Mouse (Mus musculus) common myeloid progenitor, adult 5-6 weeks (primary cell): ENCODE data around the gene Rbm48. TPM values are rescaled to one million over a fixed set of nuclear protein-coding genes. Genes with fewer than 3 reads are reported as not detected.
A peak's percentile ranks its signal among the peaks of the same experiment; 100 is the strongest.
"Not testable (repeated sequence)": the region's sequence is repeated elsewhere in the genome, so short reads cannot be mapped to it uniquely, and the experiment has no call there.

Experiments
- ATAC-seq: replicated peaks from 2 replicates; pipeline ENCODE4 v1.8.0; 2016; ENCODE audit warnings: low read depth, mild to moderate bottlenecking, moderate TSS enrichment, inconsistent platforms; ENCODE audit not compliant: poor library complexity, severe bottlenecking
- total RNA-seq: library from RNA; stranded (forward); fragments of 200-1000, 187-1606 nt; gene quantifications from 2 replicates; pipeline ENCODE4 v1.2.3, GENCODE M21; 2017

Rbm48 gene
- 37.9 and 38.6 TPM in 2 replicates for total RNA-seq

- ATAC-seq, result peak; percentile 82
Observed at GRCm38 (mm10) chr5:3596399-3596766, at the start of gene Rbm48. Gene Rbm48 (minus strand): TSS chr5:3596585.

GRCm38 (mm10) chr5:3645326-3645725, 48.9 kb upstream of the Rbm48 start:
- ATAC-seq, result no peak

- ATAC-seq, result no peak
Observed at GRCm38 (mm10) chr5:3644621-3645020, 48.2 kb upstream of the Rbm48 start.

- ATAC-seq, result no peak
Observed at GRCm38 (mm10) chr5:3635286-3635685, 38.9 kb upstream of the Rbm48 start.

GRCm38 (mm10) chr5:3633951-3634350, 37.6 kb upstream of the Rbm48 start:
- 0 out of 2 replicates have a peak, but pooled peaks have one; percentile 42 for ATAC-seq

- ATAC-seq, result no peak
Observed at GRCm38 (mm10) chr5:3633315-3633714, 36.9 kb upstream of the Rbm48 start.

GRCm38 (mm10) chr5:3632285-3632684, 35.9 kb upstream of the Rbm48 start:
- ATAC-seq, result no peak

DNA sequence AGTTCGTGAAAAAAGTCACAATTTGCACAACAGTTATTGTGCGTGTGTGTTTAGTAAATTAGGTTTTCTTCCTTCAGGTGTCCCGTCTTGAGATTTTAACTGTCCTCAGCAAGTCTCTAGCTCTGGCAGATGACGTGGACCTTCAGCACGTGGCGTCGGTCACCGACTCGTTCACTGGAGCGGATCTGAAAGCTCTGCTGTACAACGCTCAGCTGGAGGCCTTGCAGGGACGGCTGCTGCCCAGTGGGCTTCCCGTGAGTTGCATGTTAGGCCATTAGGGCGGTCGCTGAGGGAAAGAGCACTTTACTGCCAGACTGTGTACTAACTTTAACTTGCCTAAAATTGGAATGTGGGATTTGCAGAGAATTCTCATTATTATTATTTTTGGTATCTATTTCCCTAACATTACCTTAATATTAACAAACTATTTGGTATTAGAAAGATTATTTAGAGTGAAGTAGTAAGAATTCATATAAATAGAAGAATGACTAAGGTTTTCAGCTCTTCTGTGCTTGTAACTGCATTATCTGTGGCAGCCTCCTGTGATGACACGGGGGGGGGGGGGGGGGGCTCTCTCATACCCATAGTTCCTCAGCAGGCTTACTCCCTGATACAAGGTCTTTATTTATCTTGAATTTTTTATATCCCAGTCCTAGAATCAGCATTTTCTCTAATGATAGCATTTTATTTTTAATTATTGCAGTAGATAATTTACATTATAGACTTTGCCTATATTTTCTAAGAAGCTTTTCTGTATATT, 35.3 kb upstream of the Rbm48 start:
- ATAC-seq, result peak; percentile 39; the same call in 1 of the 2 replicates

- no peak for ATAC-seq
Observed at GRCm38 (mm10) chr5:3630055-3630454, 33.7 kb upstream of the Rbm48 start.

DNA sequence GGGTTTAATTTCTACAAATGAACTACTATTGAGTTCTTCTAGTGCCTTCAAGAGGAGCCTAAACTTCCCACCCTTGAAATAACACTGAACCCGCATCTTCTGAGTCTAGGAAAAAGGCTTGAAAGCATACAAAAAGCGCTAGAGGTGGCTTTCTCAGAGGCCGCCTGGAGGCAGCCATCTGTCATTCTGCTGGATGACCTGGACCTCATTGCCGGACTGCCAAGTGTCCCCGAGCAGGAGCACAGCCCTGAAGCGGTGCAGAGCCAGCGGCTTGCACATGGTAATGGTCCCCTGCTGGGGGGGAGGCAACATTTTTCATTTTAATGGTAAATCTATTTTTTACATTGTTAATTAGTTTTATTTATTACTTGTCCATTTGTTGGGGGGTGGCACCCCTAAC, 24.1 kb upstream of the Rbm48 start:
- ATAC-seq, result no peak

DNA sequence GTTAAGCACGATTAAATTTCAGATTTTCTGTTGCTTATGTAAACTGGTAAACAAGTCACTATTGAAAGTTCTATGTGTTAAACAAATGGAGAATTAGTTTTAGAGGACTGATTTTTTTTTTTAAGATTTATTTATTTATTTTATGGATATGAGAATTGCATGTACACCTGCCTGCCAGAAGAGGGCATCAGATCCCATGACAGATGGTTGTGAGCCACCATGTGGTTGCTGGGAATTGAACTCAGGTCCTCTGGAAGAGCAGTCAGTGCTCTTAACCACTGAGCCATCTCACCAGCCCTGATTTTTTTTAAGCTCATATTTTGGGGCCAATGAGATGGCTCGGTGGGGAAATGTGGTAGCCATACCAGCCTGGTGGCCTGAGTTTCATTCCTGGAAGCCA, 15.4 kb upstream of the Rbm48 start:
- ATAC-seq, result not testable (repeated sequence)

- no peak for ATAC-seq
Observed at GRCm38 (mm10) chr5:3609241-3609640, 12.9 kb upstream of the Rbm48 start.

DNA sequence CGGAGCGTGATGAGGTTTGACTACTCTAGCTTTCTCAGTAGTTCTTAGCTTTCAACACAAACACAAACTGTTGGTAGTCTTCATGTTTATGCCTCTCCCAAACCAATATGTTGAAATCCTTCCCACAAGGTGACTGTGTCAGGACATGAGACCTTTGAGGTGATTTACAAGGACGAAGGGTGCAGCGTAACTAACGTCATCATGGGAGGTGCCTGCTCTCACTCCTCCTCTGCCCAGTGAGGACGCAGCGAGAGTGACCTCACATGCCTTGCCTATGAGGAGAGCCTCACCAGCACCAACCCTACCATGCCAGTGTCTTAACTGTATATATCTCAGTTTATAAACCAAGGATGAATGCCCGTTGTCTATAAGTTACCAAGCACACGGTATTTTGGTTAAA, 10.7 kb upstream of the Rbm48 start:
- ATAC-seq, result no peak

DNA sequence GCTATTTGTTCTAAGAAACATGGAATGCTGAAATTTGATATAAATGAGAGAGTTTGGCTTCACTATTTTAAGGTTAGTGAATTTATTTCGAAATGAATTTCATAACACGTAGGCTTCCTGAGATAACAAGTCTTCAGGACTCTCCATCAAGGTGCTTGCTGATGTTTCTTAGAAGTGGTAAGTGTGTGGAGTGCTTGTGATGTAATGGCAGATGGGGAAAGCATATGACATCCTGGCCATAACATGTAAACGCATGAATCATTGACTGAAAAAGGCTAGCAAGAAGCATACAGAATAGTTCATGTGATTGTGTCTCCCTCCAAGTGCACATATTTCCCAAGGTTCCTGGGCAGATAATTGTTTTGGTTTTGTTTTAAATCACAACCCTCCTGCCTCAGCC, 4.4 kb upstream of the Rbm48 start:
- ATAC-seq, result no peak

DNA sequence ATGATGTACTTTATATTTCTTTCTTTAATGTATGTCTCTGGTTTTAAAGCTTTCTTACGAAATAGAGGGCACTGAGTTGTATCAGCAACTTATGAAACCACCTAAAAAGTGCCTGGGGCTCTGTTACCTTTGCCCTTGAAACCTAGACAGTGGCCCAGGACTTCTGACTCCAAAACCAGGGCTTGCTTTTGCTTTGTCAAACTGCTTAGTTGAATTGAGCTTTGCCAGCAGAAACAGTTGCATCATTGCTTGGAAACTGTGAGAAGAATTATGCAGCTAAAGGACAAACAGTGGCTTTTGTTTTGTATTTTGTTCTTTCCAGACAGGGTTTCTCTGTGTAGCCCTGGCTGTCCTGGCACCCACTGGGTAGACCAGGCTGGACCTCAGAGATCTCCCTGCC, 3.9 kb upstream of the Rbm48 start:
- ATAC-seq, result no peak

- ATAC-seq, result no peak
Observed at GRCm38 (mm10) chr5:3598766-3599165, 2.4 kb upstream of the Rbm48 start.

GRCm38 (mm10) chr5:3597171-3597570, 786 bp upstream of the Rbm48 start:
- no peak for ATAC-seq

- ATAC-seq, result peak; percentile 95
Observed at GRCm38 (mm10) chr5:3595693-3596398, 539 bp downstream of the Rbm48 start, which contains the start of gene Pex1. Gene Pex1 (plus strand): TSS chr5:3596066.

DNA sequence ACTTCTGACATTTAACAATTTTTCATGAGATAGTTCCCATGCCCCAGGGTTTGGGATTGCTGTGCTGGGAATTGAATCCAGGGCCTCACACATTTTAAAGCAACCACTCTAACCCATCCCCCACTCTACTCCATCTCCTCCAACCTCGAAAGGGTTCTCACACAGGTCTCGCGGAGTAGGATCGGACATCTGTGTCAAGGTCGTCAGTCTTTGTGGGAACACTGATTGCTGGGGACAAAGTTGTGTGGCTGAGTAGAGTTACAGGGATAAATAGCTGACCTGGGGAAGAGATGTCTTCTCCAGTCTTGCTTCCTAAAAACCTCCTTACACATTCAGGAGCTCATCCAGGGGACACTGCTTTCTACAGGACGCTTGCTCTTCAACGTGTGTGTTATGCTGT, 17.3 kb downstream of the Rbm48 start:
- ATAC-seq, result no peak

- no peak for ATAC-seq
Observed at GRCm38 (mm10) chr5:3577939-3578338, 18.4 kb downstream of the Rbm48 start.

DNA sequence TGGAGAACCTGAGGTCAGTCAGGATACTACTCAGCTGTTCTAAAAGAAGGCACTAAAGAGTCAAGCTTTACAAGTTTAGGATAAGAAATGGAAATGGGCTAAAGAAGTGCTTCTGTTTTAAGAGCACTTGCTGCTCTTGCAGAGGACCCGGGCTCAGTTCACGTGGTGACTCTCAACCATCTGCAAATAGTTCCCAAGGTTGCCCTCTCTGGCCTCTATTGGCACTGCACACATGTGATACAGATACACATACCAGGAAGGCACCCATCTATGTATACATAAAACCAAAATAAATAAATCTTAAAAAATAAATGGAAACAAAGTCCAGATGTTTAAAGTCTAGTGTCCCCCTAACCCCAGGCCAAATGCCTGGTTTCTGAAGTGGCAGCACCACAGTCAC, 21.6 kb downstream of the Rbm48 start:
- no peak for ATAC-seq

DNA sequence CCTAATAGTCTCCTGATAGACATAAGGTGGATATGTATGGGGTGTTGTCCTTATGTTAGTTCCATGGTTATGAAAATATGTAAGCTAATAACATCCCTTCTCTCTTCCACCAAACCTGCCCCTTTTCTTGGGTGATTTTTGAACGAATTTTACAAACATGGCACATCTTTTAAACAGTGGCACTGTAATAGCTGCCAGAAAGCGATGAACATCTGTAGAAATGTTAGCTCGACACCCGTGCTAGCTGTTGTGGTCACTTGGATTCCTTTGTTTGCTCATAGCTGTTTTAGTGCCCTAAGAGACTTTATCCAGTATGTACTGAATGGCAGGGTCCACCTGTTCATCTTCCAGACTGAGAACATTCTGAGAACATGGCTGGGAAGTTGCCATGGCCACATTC, 25.1 kb downstream of the Rbm48 start, which contains the start of gene 1700109H08Rik:
TSS of gene 1700109H08Rik (plus strand) at position 301 of the 400 bp plus-strand sequence.
- no peak for ATAC-seq
